Mouse (Mus musculus): ENCODE results near the gene Zfp62.

DNA sequence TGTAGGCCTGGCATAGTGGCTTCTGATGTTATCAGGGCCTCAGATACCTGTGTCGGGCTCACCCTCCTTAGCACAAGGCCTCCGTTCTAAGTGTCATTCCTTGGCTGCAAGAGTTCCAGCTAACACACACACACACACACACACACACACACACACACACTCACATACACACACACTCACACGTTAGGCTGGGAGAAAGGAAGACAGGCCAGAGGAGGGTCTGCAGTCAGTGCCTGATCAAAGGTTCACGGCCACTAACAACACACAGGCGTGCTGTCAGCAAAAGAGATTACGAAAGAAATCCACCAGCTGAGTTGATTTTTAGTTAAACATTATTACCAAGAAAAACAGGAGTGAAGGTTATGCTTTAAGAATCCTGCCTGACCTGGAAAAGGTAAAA is 63.6 kb downstream of the Zfp62 start:
- no peak for TF ChIP-seq POLR2A (IDR thresholded peaks at IDR 0.05; ENCODE audit: insufficient read length, low read depth)
- no peak for TF ChIP-seq MAX (IDR thresholded peaks at IDR 0.05; ENCODE audit: low read depth)
- no peak for TF ChIP-seq TCF12 (IDR thresholded peaks at IDR 0.05; ENCODE audit: insufficient read depth, poor library complexity, severe bottlenecking)
- TF ChIP-seq E2F4 (IDR thresholded peaks at IDR 0.05; ENCODE audit: insufficient read depth) = no peak
- TF ChIP-seq CEBPB (IDR thresholded peaks at IDR 0.05; ENCODE audit: insufficient read depth, poor library complexity, severe bottlenecking) = no peak
- no peak for TF ChIP-seq USF1 (IDR thresholded peaks at IDR 0.05; ENCODE audit: low read depth)
- TF ChIP-seq MYOD1 (IDR thresholded peaks at IDR 0.05; ENCODE audit: control insufficient read depth in 1 of 3, insufficient read length in 2 of 3, low read depth in 2 of 3) = no peak
- TF ChIP-seq POLR2AphosphoS2 (IDR thresholded peaks at IDR 0.05; ENCODE audit: insufficient read length, low read depth) = no peak
- TF ChIP-seq REST (IDR thresholded peaks at IDR 0.05; ENCODE audit: insufficient read depth, insufficient read length) = no peak
- TF ChIP-seq MYOG (IDR thresholded peaks at IDR 0.05; ENCODE audit: control insufficient read depth in 1 of 3, insufficient read depth in 1 of 3, insufficient read length in 2 of 3, low read depth in 2 of 3) = no peak
- TF ChIP-seq TCF3 (IDR thresholded peaks at IDR 0.05; ENCODE audit: insufficient read length, low read depth) = no peak

All from myocyte (in vitro differentiated cells).